Mouse (Mus musculus): ENCODE measurements around the gene Ncl.

Gene Ncl

DNA sequence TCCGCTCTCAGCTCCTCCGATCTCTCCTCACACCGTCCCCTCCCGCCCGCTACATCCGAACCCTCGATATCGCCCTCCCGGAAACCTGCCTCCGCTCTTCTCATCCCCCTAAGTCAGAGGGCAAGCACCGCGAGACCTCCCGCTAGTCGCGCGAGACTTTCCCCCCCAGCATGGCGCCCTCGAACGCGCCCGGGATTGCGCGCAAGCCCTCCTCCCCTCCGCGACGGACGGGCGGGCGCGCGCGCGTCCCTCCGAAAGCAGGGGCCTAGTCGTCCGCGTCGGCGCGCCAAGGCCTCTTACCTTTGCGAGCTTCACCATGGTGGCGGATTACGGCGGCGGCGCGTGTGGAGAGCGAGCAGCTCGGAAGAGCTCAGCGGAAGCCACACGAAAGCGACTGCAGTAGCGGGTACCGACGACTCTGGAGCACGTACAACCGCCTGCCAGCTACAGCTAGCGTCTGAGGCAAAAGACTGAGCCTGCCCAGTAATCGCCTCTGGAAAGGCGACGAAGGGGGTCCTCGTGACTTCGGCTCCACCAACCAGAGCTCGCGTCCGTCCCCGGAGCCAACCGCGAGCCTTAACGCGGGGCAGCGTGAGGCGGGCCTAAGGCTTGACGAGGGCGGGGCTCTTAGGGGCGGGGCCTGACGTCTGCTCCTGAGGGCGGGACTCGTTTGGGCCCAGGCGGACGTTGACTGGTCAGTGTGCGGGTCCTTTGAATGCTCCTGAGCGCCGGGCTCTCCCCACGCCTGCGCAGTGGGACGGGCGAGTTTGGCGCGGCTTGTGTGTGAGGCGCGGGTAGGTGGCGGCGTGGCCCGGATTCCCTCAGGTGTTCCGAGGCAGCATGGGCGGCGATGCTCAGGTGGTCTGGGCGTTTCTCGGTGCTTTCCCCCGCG is at the start of gene Ncl:
Gene Ncl, minus strand, starts transcription at position 495 of the 892 bp plus-strand sequence.
- DNase-seq (ENCODE audit: low spot score in 2 of 2) = peak; percentile 94 to 98

- DNase-seq (ENCODE audit: low spot score in 2 of 2) = no peak
Observed at GRCm38 (mm10) chr1:86408515-86408914, 49.3 kb upstream of the Ncl start.

GRCm38 (mm10) chr1:86406914-86407313 is 47.7 kb upstream of the Ncl start:
- DNase-seq (ENCODE audit: low spot score in 2 of 2) = peak in 1 of 2 experiments; percentile 23

- DNase-seq (ENCODE audit: low spot score in 2 of 2) = no peak
Observed at GRCm38 (mm10) chr1:86406313-86406712, 47.1 kb upstream of the Ncl start.

DNA sequence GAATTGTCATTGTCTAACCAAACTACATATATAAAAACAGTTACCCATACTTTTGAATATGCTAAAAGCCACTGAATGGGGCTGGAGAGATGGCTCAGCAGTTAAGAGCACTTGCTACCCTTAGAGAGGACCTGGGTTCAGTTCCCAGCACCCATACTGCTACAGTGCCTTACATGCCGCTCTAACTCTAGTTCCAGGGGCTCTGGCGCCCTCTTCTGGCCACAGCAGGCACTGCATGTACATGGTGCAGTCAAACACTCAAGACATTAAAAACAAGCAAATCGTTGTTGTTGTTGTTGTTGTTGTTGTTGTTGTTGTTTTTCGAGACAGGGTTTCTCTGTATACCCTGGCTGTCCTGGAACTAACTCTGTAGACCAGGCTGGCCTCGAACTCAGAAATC is 45.6 kb upstream of the Ncl start:
- no peak for DNase-seq (ENCODE audit: low spot score in 2 of 2)

DNA sequence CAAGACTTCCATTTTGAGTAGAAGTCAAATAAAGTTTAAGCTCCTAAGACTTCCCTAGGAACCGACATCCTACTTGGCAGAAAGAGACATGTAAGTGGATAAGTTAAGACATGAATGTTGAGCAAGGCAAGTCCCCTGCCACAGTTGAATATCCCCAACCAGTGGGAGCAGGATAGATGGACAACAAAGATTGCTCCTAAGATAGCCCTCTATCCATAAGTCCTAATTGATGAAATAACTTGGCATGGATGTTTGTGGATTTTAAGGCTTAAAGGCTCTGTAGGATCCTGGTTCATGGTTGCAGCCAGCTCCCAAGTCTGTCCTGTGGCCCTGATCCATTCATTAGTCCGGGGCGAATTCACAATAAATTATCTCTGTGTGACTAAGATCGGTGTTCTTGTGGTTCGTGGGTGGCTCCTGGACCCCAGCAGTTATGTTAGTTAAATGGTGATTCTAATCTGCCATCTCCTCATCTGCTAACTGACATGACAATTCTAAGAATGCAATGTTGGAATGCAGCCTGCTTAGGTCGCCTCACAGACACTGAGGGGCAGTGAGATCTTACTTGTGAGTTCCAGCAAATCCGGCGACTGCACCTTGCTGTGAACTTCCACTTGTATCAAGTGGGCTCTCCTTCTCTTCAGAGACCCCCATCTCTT is 41.0 kb upstream of the Ncl start:
- no peak for DNase-seq (ENCODE audit: low spot score in 2 of 2)

DNA sequence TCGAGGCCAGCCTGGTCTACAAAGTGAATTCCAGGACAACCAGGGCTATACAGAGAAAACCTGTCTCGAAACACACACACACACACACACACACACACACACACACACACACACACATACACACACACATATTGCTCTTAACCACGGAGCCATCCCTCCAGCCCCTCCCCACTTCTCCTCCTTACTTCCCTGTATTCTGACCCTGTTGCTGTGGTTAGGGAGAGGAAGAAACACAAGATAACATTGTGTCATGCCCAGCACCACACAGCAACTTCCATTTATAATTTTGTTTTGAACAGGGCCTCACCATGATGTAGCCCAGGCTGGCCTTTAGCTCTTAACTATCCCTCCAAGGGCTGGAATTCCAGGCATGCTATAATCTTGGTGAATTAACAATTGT is 40.1 kb upstream of the Ncl start:
- no peak for DNase-seq (ENCODE audit: low spot score in 2 of 2)

DNA sequence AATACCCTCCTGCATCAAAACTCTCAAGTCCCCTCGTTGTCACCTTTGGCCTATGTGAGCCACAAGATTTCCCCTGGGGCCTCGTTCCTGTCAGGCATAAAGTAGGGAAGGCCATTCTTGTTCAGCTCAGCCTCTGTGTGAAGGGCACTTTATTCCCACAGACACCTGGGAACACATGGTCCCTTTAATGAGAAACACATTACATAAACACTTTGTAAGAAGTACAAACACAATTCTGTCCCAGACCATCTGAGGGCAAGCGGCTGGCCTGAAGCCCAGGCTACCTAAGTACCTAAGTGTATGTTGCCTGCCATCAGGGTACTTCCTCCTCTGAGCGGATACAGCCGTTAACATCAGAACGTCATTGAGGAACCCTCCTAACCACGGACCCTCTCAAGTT is 39.0 kb upstream of the Ncl start:
- DNase-seq (ENCODE audit: low spot score in 2 of 2) = no peak

DNA sequence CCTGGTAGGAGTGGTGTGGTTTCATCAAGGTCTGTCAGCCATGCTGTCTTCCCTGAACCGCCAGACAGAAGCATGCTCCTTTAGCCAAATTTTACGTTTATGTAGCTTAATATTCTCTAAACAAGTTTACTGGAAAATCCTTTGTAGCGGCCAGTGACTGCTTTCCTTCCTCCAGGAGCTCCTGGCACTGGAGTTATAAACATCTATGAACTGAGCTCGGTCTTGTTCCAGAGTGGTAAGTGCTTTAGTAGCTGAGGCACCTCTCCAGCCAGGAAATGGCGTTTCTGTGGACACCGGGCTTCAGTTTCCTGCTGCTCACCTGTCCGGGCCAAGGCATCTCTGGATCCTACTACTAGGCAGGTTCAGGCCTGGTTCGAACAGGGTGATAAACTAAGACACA is 38.4 kb upstream of the Ncl start:
- no peak for DNase-seq (ENCODE audit: low spot score in 2 of 2)

GRCm38 (mm10) chr1:86395897-86396296 is 36.7 kb upstream of the Ncl start:
- DNase-seq (ENCODE audit: low spot score in 2 of 2) = no peak

DNA sequence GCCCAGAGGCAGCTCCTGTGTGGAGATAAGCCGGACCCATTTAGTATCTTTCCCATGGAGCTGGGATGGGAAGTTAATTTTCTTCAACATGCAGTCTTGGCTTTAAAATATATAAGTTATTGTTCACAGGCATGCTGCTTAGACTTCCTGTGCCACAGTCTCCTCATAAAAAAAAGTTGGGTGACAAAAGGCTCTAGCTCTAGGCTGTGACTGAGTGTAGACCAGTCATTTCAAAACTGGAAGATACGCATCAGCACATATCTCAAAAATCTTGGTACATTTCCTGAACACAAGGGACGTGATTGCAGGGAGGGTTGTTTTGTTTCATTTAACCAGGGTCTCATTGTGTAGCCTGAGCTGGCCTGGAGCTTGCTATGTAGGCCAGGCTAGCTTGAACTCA is 35.0 kb upstream of the Ncl start:
- DNase-seq (ENCODE audit: low spot score in 2 of 2) = no peak

DNA sequence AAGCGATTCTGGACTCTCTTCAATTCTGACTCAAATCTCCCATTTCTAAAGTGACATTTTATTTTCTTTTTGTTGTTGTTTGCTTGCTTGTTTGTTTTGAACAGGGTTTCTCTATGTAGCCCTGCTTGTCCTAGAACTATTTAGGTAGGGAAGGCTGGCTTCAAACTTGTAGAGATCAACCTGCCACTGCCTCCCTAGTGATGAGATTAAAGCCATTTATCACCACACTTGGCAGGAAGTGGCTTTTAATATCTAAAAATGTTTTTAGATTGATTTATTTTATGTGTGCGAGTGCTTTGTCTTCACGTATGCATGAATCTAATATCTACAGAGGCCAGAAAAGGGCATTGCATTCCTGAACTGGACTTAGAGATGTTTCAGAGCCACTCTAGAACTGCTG is 34.0 kb upstream of the Ncl start:
- no peak for DNase-seq (ENCODE audit: low spot score in 2 of 2)

GRCm38 (mm10) chr1:86391425-86391824 is 32.2 kb upstream of the Ncl start:
- peak in 1 of 2 experiments; percentile 44 for DNase-seq (ENCODE audit: low spot score in 2 of 2)

- peak; percentile 40 to 62 for DNase-seq (ENCODE audit: low spot score in 2 of 2)
Observed at GRCm38 (mm10) chr1:86389230-86389629, 30.0 kb upstream of the Ncl start.

DNA sequence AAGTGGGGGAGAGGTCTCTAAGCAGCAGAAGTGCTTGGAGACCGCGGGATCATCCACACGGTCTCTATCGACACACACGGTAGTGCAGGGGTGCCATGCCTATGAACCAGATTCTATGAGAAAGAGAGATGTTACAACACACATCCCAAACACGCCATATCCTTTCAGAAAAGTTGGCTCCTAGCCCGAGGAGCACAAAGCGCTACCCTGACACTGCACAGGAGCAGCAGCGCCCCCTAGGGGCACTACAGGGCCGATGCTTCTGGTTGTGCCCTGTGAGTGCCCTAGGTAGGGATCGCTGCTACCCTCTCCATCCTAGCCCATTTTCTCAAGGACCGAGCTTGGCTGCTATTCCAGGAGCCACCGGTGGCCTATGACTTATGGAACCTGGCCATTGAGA is 21.8 kb upstream of the Ncl start:
- peak in 1 of 2 experiments; percentile 57 for DNase-seq (ENCODE audit: low spot score in 2 of 2)

- DNase-seq (ENCODE audit: low spot score in 2 of 2) = no peak
Observed at GRCm38 (mm10) chr1:86379161-86379569, 20.0 kb upstream of the Ncl start.

DNA sequence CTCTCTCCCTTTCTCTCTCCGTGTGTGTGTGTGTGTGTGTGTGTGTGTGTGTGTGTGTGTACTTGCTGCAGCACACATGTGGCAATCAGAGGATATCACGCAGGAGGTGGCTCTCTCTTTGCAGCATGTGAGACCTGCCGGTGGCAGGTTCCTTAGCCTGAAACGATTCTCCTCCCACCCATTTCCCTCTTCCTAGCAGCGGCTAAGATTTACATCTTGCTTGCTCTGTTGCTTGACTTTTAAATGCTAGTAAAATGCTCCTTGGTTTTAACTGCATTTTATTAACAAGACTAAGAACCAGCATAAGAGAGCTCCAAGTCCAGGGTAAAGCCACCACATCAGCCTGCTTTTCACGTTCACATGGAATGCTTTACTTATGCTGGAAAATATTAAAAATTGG is 19.5 kb upstream of the Ncl start:
- no peak for DNase-seq (ENCODE audit: low spot score in 2 of 2)

- DNase-seq (ENCODE audit: low spot score in 2 of 2) = peak in 1 of 2 experiments; percentile 37
Observed at GRCm38 (mm10) chr1:86376354-86376753, 17.2 kb upstream of the Ncl start.

GRCm38 (mm10) chr1:86371997-86372396 is 12.8 kb upstream of the Ncl start:
- DNase-seq (ENCODE audit: low spot score in 2 of 2) = peak in 1 of 2 experiments; percentile 42

DNA sequence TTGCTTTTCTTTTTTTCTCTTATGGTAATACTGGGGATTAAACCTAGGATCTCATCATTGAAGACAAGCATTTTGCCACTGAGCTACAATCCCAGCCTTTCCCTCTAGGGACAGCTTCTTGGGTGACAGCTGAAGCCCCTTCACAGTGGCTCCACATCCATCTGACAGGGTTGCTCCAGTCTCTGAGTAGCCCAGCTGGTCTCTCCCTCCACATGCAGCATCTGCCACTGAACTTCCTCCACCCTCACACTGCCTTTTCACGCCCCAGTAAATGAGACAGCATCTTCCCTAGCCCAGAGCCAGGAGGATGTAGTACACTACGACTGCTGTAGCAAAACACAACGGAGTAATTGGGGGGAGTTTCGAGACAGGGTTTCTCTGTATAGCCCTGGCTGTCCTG is 8.9 kb upstream of the Ncl start:
- no peak for DNase-seq (ENCODE audit: low spot score in 2 of 2)

DNA sequence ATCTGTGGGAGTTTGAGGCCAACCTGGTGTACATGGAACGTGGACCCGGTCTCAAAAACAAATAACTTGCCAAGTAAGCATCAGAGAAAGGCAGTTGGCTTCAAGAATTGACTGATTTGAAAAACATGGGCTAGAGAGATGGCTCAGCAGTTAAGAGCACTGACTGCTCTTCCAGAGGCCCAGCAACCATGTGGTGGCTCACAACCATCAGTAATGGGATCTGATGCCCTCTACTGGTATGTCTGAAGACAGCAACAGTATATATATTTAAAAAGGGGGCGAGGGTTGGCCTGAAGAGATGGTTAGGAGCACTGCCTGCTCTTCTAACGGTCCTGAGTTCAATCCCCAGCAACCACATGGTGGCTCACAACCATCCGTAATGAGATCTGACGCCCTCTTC is 4.5 kb upstream of the Ncl start:
- DNase-seq (ENCODE audit: low spot score in 2 of 2) = no peak

GRCm38 (mm10) chr1:86361852-86362615 is 2.8 kb upstream of the Ncl start:
- DNase-seq (ENCODE audit: low spot score in 2 of 2) = no peak

All from urinary bladder, postnatal 36 days (tissue).